Mouse (Mus musculus): Measurements from ENCODE around the gene Usp39.

GRCm38 (mm10) chr6:72386561-72386960 lies 41.6 kb upstream of the Usp39 start:
- TF ChIP-seq CTCF (IDR thresholded peaks at IDR 0.05; ENCODE audit: low read depth), result no peak
- no peak for TF ChIP-seq EP300 (optimal IDR thresholded peaks at IDR 0.05)

All from stomach, postnatal 0 days (tissue).